Mouse (Mus musculus) kidney, embryonic 14.5 days (tissue): ENCODE results near the gene Ppp1r1a. TPM values are rescaled to one million over a fixed set of nuclear protein-coding genes. Genes with fewer than 3 reads are reported as not detected.

ENCODE experiments used
- ATAC-seq: fragments of 200-750 bp; cut with Nextera tagmentation; 2 replicates; pipeline ENCODE4 v1.8.0; 2017; ENCODE audit warnings: moderate number of reproducible peaks, mild to moderate bottlenecking, moderate TSS enrichment, moderate library complexity; ENCODE audit not compliant: low FRiP score, low TSS enrichment
- H3K27ac ChIP-seq: fragments of 300-500 bp; sonication (generic); 2 replicates; pipeline ENCODE4 v1.5.1; 2014; ENCODE audit warnings: low read depth, mild to moderate bottlenecking, low read length, moderate library complexity, mixed read lengths
- H3K27me3 ChIP-seq: fragments of 300-500 bp; sonication (generic); 2 replicates; pipeline ENCODE4 v1.6.1; 2014; ENCODE audit warnings: mild to moderate bottlenecking, low read length; ENCODE audit not compliant: control insufficient read depth, insufficient read depth
- H3K36me3 ChIP-seq: fragments of 300-500 bp; sonication (generic); 2 replicates; pipeline ENCODE4 v1.6.1; 2014; ENCODE audit warnings: low read length, mixed read lengths; ENCODE audit not compliant: control insufficient read depth, insufficient read depth
- H3K4me1 ChIP-seq: fragments of 300-500 bp; sonication (generic); 2 replicates; pipeline ENCODE4 v1.6.1; 2014; ENCODE audit warnings: low read length, mixed read lengths; ENCODE audit not compliant: control insufficient read depth, insufficient read depth
- H3K4me2 ChIP-seq: fragments of 300-500 bp; sonication (generic); replicated peaks from 2 replicates; pipeline ENCODE4 v1.6.1; 2014; ENCODE audit warnings: low read depth, mild to moderate bottlenecking, low read length
- H3K4me3 ChIP-seq: fragments of 300-500 bp; sonication (generic); 2 replicates; pipeline ENCODE4 v1.5.1; 2014; ENCODE audit warnings: mild to moderate bottlenecking, low read length
- H3K9ac ChIP-seq: fragments of 300-500 bp; sonication (generic); 2 replicates; pipeline ENCODE4 v1.6.1; 2014; ENCODE audit warnings: low read depth, mild to moderate bottlenecking, low read length, moderate library complexity
- H3K9me3 ChIP-seq: fragments of 300-500 bp; sonication (generic); 2 replicates; pipeline ENCODE4 v1.6.1; 2016; ENCODE audit warnings: low read length; ENCODE audit not compliant: control insufficient read depth
- WGBS: fragments of 180-500 bp; shearing (Covaris S2); extraction: QIAGEN DNeasy Blood & Tissue Kit; methylation state at CpG from one replicate; pipeline ENCODE4 v1.1.7; 2014; 5-methylcytosine and 5-hydroxymethylcytosine counted together
- polyA plus RNA-seq: library from polyadenylated mRNA; unstranded; fragments of >200 nt; fragmentation: Nextera tagmentation; extraction: Ambion mirVana; gene quantifications from 2 replicates; pipeline ENCODE4 v1.2.1, GENCODE M21; 2014

The Ppp1r1a gene
- polyA plus RNA-seq, 1 experiment from 2014 or later = 19.2 TPM

GRCm38 (mm10) chr15:103486658-103487057 is 51.1 kb downstream of the Ppp1r1a start:
- no peak for ATAC-seq
- no peak overlapping the region for H3K27ac ChIP-seq
- H3K36me3 ChIP-seq = no peaks in the 10 kb centered on the region
- H3K27me3 ChIP-seq = no peaks in the 10 kb centered on the region
- H3K4me3 ChIP-seq = no peak overlapping the region
- 79% methylated on average over 1 of the region's 1 CpGs for WGBS
- H3K4me1 ChIP-seq = no peaks in the 10 kb centered on the region
- H3K9ac ChIP-seq = no peak overlapping the region
- no peaks in the 10 kb centered on the region for H3K9me3 ChIP-seq
- H3K4me2 ChIP-seq = no peak overlapping the region

GRCm38 (mm10) chr15:103485106-103485505 is 52.7 kb downstream of the Ppp1r1a start:
- H3K27ac ChIP-seq = no peak overlapping the region
- H3K36me3 ChIP-seq = no peaks in the 10 kb centered on the region
- H3K27me3 ChIP-seq = no peaks in the 10 kb centered on the region
- H3K4me1 ChIP-seq = no peaks in the 10 kb centered on the region
- no peak overlapping the region for H3K9ac ChIP-seq
- H3K4me3 ChIP-seq = no peak overlapping the region
- no peaks in the 10 kb centered on the region for H3K9me3 ChIP-seq
- H3K4me2 ChIP-seq = no peak overlapping the region
- ATAC-seq = no peak
- WGBS = 53% methylated on average over 3 of the region's 3 CpGs

- 54% methylated on average over 2 of the region's 2 CpGs for WGBS
- Histone ChIP-seq H3K27me3 (no peaks in the 10 kb centered on the region), H3K36me3 (no peaks in the 10 kb centered on the region), H3K4me3 (no peak overlapping the region), H3K9ac (no peak overlapping the region), H3K9me3 (no peaks in the 10 kb centered on the region), H3K4me1 (no peaks in the 10 kb centered on the region), H3K27ac (no peak overlapping the region), H3K4me2 (no peak overlapping the region)
- ATAC-seq = no peak
Observed at GRCm38 (mm10) chr15:103484490-103484889, 53.3 kb downstream of the Ppp1r1a start.

- ATAC-seq = peak; percentile 71; the same call in 1 of the 2 replicates
- H3K27me3 ChIP-seq = no peaks in the 10 kb centered on the region
- no peak overlapping the region for H3K27ac ChIP-seq
- no peak overlapping the region for H3K9ac ChIP-seq
- no peaks in the 10 kb centered on the region for H3K36me3 ChIP-seq
- H3K4me2 ChIP-seq = no peak overlapping the region
- H3K9me3 ChIP-seq = no peaks in the 10 kb centered on the region
- WGBS = 0% methylated on average over 1 of the region's 1 CpGs
- H3K4me3 ChIP-seq = no peak overlapping the region
- no peaks in the 10 kb centered on the region for H3K4me1 ChIP-seq
Observed at GRCm38 (mm10) chr15:103482488-103482887, 55.3 kb downstream of the Ppp1r1a start.

Other genes starting within 250 kb of the Ppp1r1a start
- gene Gpr84, start 227.4 kb downstream of the Ppp1r1a start, polyA plus RNA-seq = 0.47 and 0.69 TPM in 2 replicates
- 12.3 and 18.2 TPM in 2 replicates for gene Zfp385a, start 197.9 kb downstream of the Ppp1r1a start, polyA plus RNA-seq
- gene Itga5, start 171.2 kb downstream of the Ppp1r1a start, polyA plus RNA-seq = 19.6 and 37.4 TPM in 2 replicates
- gene Gtsf1, start 107.5 kb downstream of the Ppp1r1a start, polyA plus RNA-seq = not detected in 2 replicates
- not detected in 2 replicates for gene Gtsf2, start 89.5 kb downstream of the Ppp1r1a start, polyA plus RNA-seq
- gene Nckap1l, start 84.2 kb downstream of the Ppp1r1a start, polyA plus RNA-seq = 0.94 and 2.3 TPM in 2 replicates
- 3.1 and 4.9 TPM in 2 replicates for gene Pde1b, start 35.0 kb downstream of the Ppp1r1a start, polyA plus RNA-seq
- gene Glycam1, start 27.1 kb upstream of the Ppp1r1a start, polyA plus RNA-seq = not detected in 2 replicates
- gene Mucl1, start 217.5 kb upstream of the Ppp1r1a start, polyA plus RNA-seq = not detected in 2 replicates